Mouse (Mus musculus) E14TG2a.4 (cell line): ENCODE data around the gene Rnf180.

Experiments used
- CTCF ChIP-seq: conservative IDR thresholded peaks from 2 replicates; pipeline ENCODE4 v1.5.1; 2014; ENCODE audit warnings: low read length
- POU5F1 ChIP-seq: IDR thresholded peaks from 2 replicates; pipeline ENCODE4 v1.6.1; 2014; ENCODE audit warnings: low read length, borderline replicate concordance

DNA sequence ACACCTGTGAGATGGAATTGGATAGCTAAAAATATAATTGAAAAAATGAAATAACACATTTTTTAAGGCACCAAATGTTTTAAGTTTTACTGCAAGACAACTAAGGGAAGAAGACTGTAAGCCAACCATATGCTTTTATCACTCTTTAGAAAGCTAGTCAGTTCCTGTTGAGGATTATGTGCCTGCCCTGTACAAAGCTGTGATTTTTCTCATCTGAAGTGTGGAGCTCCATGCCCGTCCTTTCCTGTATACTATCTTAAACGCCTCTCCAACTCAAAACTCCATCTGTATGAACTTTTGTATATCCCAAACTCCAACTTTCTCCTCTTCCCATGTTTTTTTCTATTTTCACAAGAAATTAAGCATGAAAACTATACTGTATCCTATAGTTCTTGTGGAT is 10.9 kb upstream of the Rnf180 start:
- no peak for TF ChIP-seq CTCF
- TF ChIP-seq POU5F1: no peak
